ENCODE assay signal across 30 mouse cellular contexts in genomic region chrX:77801543-77801942, GRCm38 (mm10). TPM values are rescaled to one million over a fixed set of nuclear protein-coding genes. Genes with fewer than 3 reads are reported as not detected.
DNase-seq lines count a peak whose midpoint lies in the region; ATAC-seq and TF ChIP-seq lines count a peak whose summit lies in the region.
"Had no signal": no experiment of that assay in that cellular context is flagged by ENCODE, and none has a peak within 500 bp of the region (broad histone marks: within the 10 kb centered on the region; RNA-seq: fewer than 3 reads in every experiment).

No protein-coding gene starts in this region.

- peaks cover 1% of the 10 kb centered on the region for H3K4me1 ChIP-seq in thymus, adult 2 months (replicated peaks; ENCODE audit: control insufficient read depth, insufficient read depth, low read length)
- H3K4me1 ChIP-seq: hindbrain, embryonic 13.5 days; midbrain, embryonic 13.5 days; neural tube, embryonic 13.5 days; stomach, embryonic 15.5 days had no signal

- no peak for TF ChIP-seq POLR2A in thymus, adult 2 months (IDR thresholded peaks at IDR 0.05; ENCODE audit: control insufficient read depth, extremely low read depth, insufficient read depth, low read length, poor library complexity)

- 57% methylated on average over 1 of the region's 1 CpGs for WGBS in thymus, adult 2 months

- no peaks in the 10 kb centered on the region for H3K27me3 ChIP-seq in thymus, adult 2 months (ENCODE audit: control insufficient read depth, insufficient read depth, low read length)
- H3K27me3 ChIP-seq: hindbrain, embryonic 13.5 days; midbrain, embryonic 13.5 days; neural tube, embryonic 13.5 days; stomach, embryonic 15.5 days had no signal

- H3K4me3 ChIP-seq in thymus, adult 2 months (ENCODE audit: control insufficient read depth, insufficient read depth, low read length) = no peak overlapping the region
- H3K4me3 ChIP-seq: hindbrain, embryonic 13.5 days; midbrain, embryonic 13.5 days; neural tube, embryonic 13.5 days; stomach, embryonic 15.5 days had no signal

- H3K27ac ChIP-seq in thymus, adult 2 months (ENCODE audit: control insufficient read depth, insufficient read depth, low read length) = no peak overlapping the region
- H3K27ac ChIP-seq: hindbrain, embryonic 13.5 days; midbrain, embryonic 13.5 days; neural tube, embryonic 13.5 days; stomach, embryonic 15.5 days had no signal

- DNase-seq in CD4-positive, CD25-positive, alpha-beta regulatory T cell, adult 2 months (ENCODE audit: low read depth, low spot score) = peak; percentile 14
- DNase-seq in right cerebral cortex, postnatal 10 days (ENCODE audit: low spot score in 2 of 2) = no peak
- no peak for DNase-seq in kidney, postnatal 4 days
- DNase-seq in kidney, postnatal 25 days = no peak
- DNase-seq in thymus, adult 2 months = no peak
- DNase-seq: adrenal gland, postnatal 10 days; cerebellum, adult 2 months; cerebellum, postnatal 25 days; gastrocnemius, postnatal 14 days; kidney, adult 9 months; kidney, postnatal 14 days; layer of hippocampus, postnatal 36 days; retina, postnatal 1 day; right cerebral cortex, postnatal 4 days had no signal

- H3K36me3 ChIP-seq in thymus, adult 2 months (ENCODE audit: control insufficient read depth, insufficient read depth, low read length) = no peaks in the 10 kb centered on the region
- H3K36me3 ChIP-seq: hindbrain, embryonic 13.5 days; midbrain, embryonic 13.5 days; neural tube, embryonic 13.5 days; stomach, embryonic 15.5 days had no signal

- ATAC-seq in activated CD4-positive, CD25-positive, alpha-beta regulatory T cell, adult 4 months = peak; percentile 75
- ATAC-seq in inflammation-experienced regulatory T-cells, adult 6 months = peak; percentile 59
- ATAC-seq: forebrain, embryonic 14.5 days; lung, postnatal 0 days; midbrain, embryonic 13.5 days had no signal

- no peak for TF ChIP-seq CTCF in thymus, adult 2 months (IDR thresholded peaks at IDR 0.05; ENCODE audit: borderline replicate concordance, control insufficient read depth, extremely low read depth, insufficient read depth, low read length, poor library complexity)

RNA-seq across cellular contexts. Expression of gene Prkx, which starts 5.5 kb away (rescaled TPM):
- 10 to 100 TPM; 32.3 to 40.0 TPM for polyA plus RNA-seq in activated CD4-positive, CD25-positive, alpha-beta regulatory T cell, adult 4 months (2017; shearing (Covaris generic))
- 10 to 100 TPM; 22.8 to 37.5 (median 24.9) TPM for polyA plus RNA-seq in inflammation-experienced regulatory T-cells, adult 6 months (2017; shearing (Covaris generic))
- polyA plus RNA-seq in thymus, adult 2 months (2012; rRNA removed) = 17.1 and 20.5 TPM in 2 replicates

RNA-seq across cellular contexts. Expression of gene Pbsn, which starts 51.9 kb away (rescaled TPM):
- polyA plus RNA-seq in activated CD4-positive, CD25-positive, alpha-beta regulatory T cell, adult 4 months (2017; shearing (Covaris generic)) = not detected
- not detected for polyA plus RNA-seq in inflammation-experienced regulatory T-cells, adult 6 months (2017; shearing (Covaris generic))
- polyA plus RNA-seq in thymus, adult 2 months (2012; rRNA removed) = not detected in 2 replicates
- polyA plus RNA-seq: C2C12; cerebellum, adult 2 months; embryonic facial prominence, embryonic 14.5 days; forebrain, embryonic 14.5 days; frontal cortex, adult 2 months; heart, embryonic 14.5 days; hindbrain, embryonic 13.5 days; intestine, embryonic 14.5 days; limb, embryonic 11.5 days; liver, adult 2 months; liver, embryonic 16.5 days; lung, postnatal 0 days; midbrain, embryonic 13.5 days; neural tube, embryonic 13.5 days; stomach, embryonic 15.5 days had no signal
